Comparison of ENCODE assay signal across 10 mouse cellular contexts in the genomic region with DNA sequence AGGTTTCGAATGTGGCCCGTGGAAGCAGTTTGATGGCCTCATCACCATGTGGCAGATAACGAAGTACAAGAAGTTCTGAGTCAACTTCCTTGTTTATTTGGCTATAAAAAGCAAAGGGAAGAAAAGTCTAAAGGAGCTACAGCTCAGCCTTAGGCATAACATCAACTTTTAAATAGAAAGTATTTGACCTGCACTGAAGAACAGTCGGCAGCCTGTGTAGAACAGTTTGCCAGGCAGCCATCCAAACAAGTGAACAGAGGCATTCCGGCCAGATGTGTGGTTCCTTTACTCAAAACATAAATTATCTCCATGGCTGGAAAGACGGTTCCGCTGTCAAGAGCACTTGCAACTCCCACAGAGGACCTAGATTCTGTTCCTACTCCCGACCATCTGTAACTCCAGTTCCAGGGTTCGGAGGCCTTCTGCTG.
A peak's percentile ranks its signal among the peaks of the same experiment; 100 is the strongest.
DNase-seq lines count a peak whose midpoint lies in the region; ATAC-seq lines count a peak whose summit lies in the region.
"Had no signal": no experiment of that assay in that cellular context is flagged by ENCODE, and none has a peak within 500 bp of the region (broad histone marks: within the 10 kb centered on the region; RNA-seq: fewer than 3 reads in every experiment).

No protein-coding gene starts in this region.

- peaks cover 18% of the 10 kb centered on the region for H3K4me1 ChIP-seq in neural tube, embryonic 13.5 days (replicated peaks)
- H3K4me1 ChIP-seq in forebrain, embryonic 16.5 days (replicated peaks; ENCODE audit: control insufficient read depth, insufficient read depth, low read length), result peaks cover 17% of the 10 kb centered on the region

- DNase-seq in frontal cortex, postnatal 14 days (ENCODE audit: low spot score in 2 of 2), result no peak
- DNase-seq in neural tube, embryonic 10.5 days (ENCODE audit: extremely low spot score, low spot score), result no peak
- peak; percentile 41 to 76 for DNase-seq in kidney, postnatal 36 days
- DNase-seq in skeletal muscle tissue, adult 2 months (ENCODE audit: low read depth, low spot score), result peak; percentile 47
- DNase-seq in adipocyte (ENCODE audit: low spot score), result no peak
- DNase-seq: adrenal gland, postnatal 25 days had no signal

- ATAC-seq in frontal cortex, adult (ENCODE audit: low TSS enrichment), result peak; percentile 82
- no peak for ATAC-seq in neural tube, embryonic 13.5 days (ENCODE audit: low read depth)
- no peak for ATAC-seq in forebrain, embryonic 16.5 days

- 65% methylated on average over 9 of the region's 9 CpGs for WGBS in neural tube, embryonic 13.5 days
- 84% methylated on average over 9 of the region's 9 CpGs for WGBS in forebrain, embryonic 16.5 days

- no peak overlapping the region for H3K4me3 ChIP-seq in neural tube, embryonic 13.5 days
- H3K4me3 ChIP-seq in forebrain, embryonic 16.5 days (replicated peaks; ENCODE audit: low read length), result no peak overlapping the region
- H3K4me3 ChIP-seq: stomach, embryonic 15.5 days had no signal

- no peak overlapping the region for H3K4me2 ChIP-seq in neural tube, embryonic 13.5 days
- no peak overlapping the region for H3K4me2 ChIP-seq in forebrain, embryonic 16.5 days (ENCODE audit: low read length)
- H3K4me2 ChIP-seq: stomach, embryonic 15.5 days had no signal

- no peak overlapping the region for H3K9ac ChIP-seq in neural tube, embryonic 13.5 days
- no peak overlapping the region for H3K9ac ChIP-seq in forebrain, embryonic 16.5 days (replicated peaks; ENCODE audit: low read depth, low read length)
- H3K9ac ChIP-seq: stomach, embryonic 15.5 days had no signal

- 0 out of 2 replicates have a peak overlapping the region, but pooled peaks have one; percentile 9 for H3K27ac ChIP-seq in neural tube, embryonic 13.5 days (replicated peaks)
- no peak overlapping the region for H3K27ac ChIP-seq in forebrain, embryonic 16.5 days (ENCODE audit: low read length)
- H3K27ac ChIP-seq: stomach, embryonic 15.5 days had no signal

- H3K27me3 ChIP-seq in neural tube, embryonic 13.5 days, result no peaks in the 10 kb centered on the region
- no peaks in the 10 kb centered on the region for H3K27me3 ChIP-seq in forebrain, embryonic 16.5 days (replicated peaks; ENCODE audit: control insufficient read depth, insufficient read depth, low read length)
- H3K27me3 ChIP-seq: stomach, embryonic 15.5 days had no signal

- H3K36me3 ChIP-seq in neural tube, embryonic 13.5 days, result no peaks in the 10 kb centered on the region
- no peaks in the 10 kb centered on the region for H3K36me3 ChIP-seq in forebrain, embryonic 16.5 days (ENCODE audit: control insufficient read depth, insufficient read depth)
- H3K36me3 ChIP-seq: stomach, embryonic 15.5 days had no signal

- H3K9me3 ChIP-seq in neural tube, embryonic 13.5 days, result no peaks in the 10 kb centered on the region
- no peaks in the 10 kb centered on the region for H3K9me3 ChIP-seq in forebrain, embryonic 16.5 days (ENCODE audit: control insufficient read depth, low read length)
- H3K9me3 ChIP-seq: stomach, embryonic 15.5 days had no signal

Comparison
In these comparisons a context has a peak if more than half of its experiments do, and no peak if none do; other contexts are left out.
1. DNase-seq: peak in kidney, postnatal 36 days (2 of 2) and skeletal muscle tissue, adult 2 months (single experiment); none in frontal cortex, postnatal 14 days (0 of 2), neural tube, embryonic 10.5 days (single experiment) and adipocyte (single experiment).